Mouse (Mus musculus) stomach, postnatal 0 days (tissue): ENCODE measurements around the gene Igsf8. TPM values are rescaled to one million over a fixed set of nuclear protein-coding genes. Genes with fewer than 3 reads are reported as not detected.

Source experiments
- ATAC-seq: fragments of 200-750 bp; cut with Nextera tagmentation; 2 replicates; pipeline ENCODE4 v1.8.0; 2017; ENCODE audit not compliant: low FRiP score, low TSS enrichment
- DNase-seq: peaks from one replicate; pipeline ENCODE4 v3.0.0-alpha.2; 2016; ENCODE audit warnings: low spot score
- H3K27ac ChIP-seq: fragments of 300-500 bp; sonication (generic); replicated peaks from 2 replicates; pipeline ENCODE4 v1.5.1; 2014; ENCODE audit warnings: mild to moderate bottlenecking, control low read depth
- H3K27me3 ChIP-seq: fragments of 300-500 bp; sonication (generic); 2 replicates; pipeline ENCODE4 v1.6.1; 2014; ENCODE audit warnings: low read length; ENCODE audit not compliant: control insufficient read depth, insufficient read depth
- H3K36me3 ChIP-seq: fragments of 300-500 bp; sonication (generic); 2 replicates; pipeline ENCODE4 v1.6.1; 2014; ENCODE audit warnings: low read length, mixed read lengths; ENCODE audit not compliant: control insufficient read depth, insufficient read depth
- H3K4me1 ChIP-seq: fragments of 300-500 bp; sonication (generic); replicated peaks from 2 replicates; pipeline ENCODE4 v1.6.1; 2014; ENCODE audit warnings: antibody characterized with exemption; ENCODE audit not compliant: control insufficient read depth, insufficient read depth
- H3K4me2 ChIP-seq: fragments of 300-500 bp; sonication (generic); replicated peaks from 2 replicates; pipeline ENCODE4 v1.6.1; 2014; ENCODE audit warnings: low read depth, mild to moderate bottlenecking, control low read depth, moderate library complexity
- H3K4me3 ChIP-seq: fragments of 300-500 bp; sonication (generic); 2 replicates; pipeline ENCODE4 v1.5.1; 2014; ENCODE audit warnings: low read depth, low read length, control low read depth
- H3K9ac ChIP-seq: fragments of 300-500 bp; sonication (generic); 2 replicates; pipeline ENCODE4 v1.6.1; 2014; ENCODE audit warnings: mild to moderate bottlenecking, low read length, control low read depth, mixed read lengths
- H3K9me3 ChIP-seq: fragments of 300-500 bp; sonication (generic); 2 replicates; pipeline ENCODE4 v1.6.1; 2016; ENCODE audit warnings: low read length; ENCODE audit not compliant: control insufficient read depth
- CTCF ChIP-seq: IDR thresholded peaks from 2 replicates; pipeline ENCODE4 v1.5.1; 2016; ENCODE audit warnings: antibody characterized with exemption, low read depth, mild to moderate bottlenecking, moderate library complexity
- EP300 ChIP-seq: optimal IDR thresholded peaks from 2 replicates; pipeline ENCODE3; 2016; ENCODE audit warnings: antibody characterized with exemption
- WGBS: fragments of 180-500 bp; shearing (Covaris S2); extraction: QIAGEN DNeasy Blood & Tissue Kit; methylation state at CpG from one replicate; pipeline ENCODE4 v1.1.7; 2014; 5-methylcytosine and 5-hydroxymethylcytosine counted together
- polyA plus RNA-seq: library from polyadenylated mRNA; unstranded; fragments of >200 nt; fragmentation: Nextera tagmentation; extraction: Ambion mirVana; gene quantifications from 2 replicates; pipeline ENCODE4 v1.2.1, GENCODE M21; 2015

The Igsf8 gene
- polyA plus RNA-seq, 1 experiment from 2014 or later: 19.5 TPM

- 41% methylated on average over 7 of the region's 7 CpGs for WGBS
- DNase-seq: peak; percentile 27
- H3K27ac ChIP-seq: no peak overlapping the region
- H3K36me3 ChIP-seq: no peaks in the 10 kb centered on the region
- H3K9ac ChIP-seq: no peak overlapping the region
- no peak overlapping the region for H3K4me3 ChIP-seq
- ATAC-seq: peak; percentile 68
- H3K27me3 ChIP-seq: no peaks in the 10 kb centered on the region
- no peak for TF ChIP-seq EP300
- no peak for TF ChIP-seq CTCF
- H3K9me3 ChIP-seq: no peaks in the 10 kb centered on the region
- H3K4me1 ChIP-seq: no peaks in the 10 kb centered on the region; the same call in 1 of the 2 replicates
- H3K4me2 ChIP-seq: no peak overlapping the region
These were observed 83.4 kb downstream of the Igsf8 start for GRCm38 (mm10) chr1:172344820-172345219.

DNA sequence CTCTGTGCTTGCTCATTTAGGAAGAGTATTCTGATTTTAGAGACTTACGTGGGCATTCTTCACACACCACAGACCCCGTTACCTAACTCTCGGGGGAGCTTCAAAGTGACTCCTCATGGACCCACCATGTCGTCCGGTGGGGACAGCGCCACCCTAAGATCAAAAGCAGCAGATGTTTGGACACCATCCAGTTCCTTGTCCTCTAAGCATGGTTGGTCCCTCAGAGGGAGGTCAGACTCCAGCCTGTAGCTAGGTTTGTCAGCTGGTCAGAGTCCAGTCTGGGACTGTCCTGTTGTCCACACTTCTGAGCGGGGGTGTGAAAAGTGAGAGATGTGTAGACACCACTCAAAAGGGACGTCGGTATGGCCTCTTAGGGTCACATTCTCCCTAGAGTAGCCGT, 85.3 kb downstream of the Igsf8 start:
- H3K4me2 ChIP-seq: no peak overlapping the region
- H3K27me3 ChIP-seq: no peaks in the 10 kb centered on the region
- no peaks in the 10 kb centered on the region for H3K36me3 ChIP-seq
- no peak overlapping the region for H3K9ac ChIP-seq
- no peak overlapping the region for H3K4me3 ChIP-seq
- TF ChIP-seq EP300 (no peak), CTCF (no peak)
- DNase-seq: no peak
- H3K4me1 ChIP-seq: no peaks in the 10 kb centered on the region; the same call in 1 of the 2 replicates
- no peak overlapping the region for H3K27ac ChIP-seq
- WGBS: 85% methylated on average over 10 of the region's 10 CpGs
- no peak for ATAC-seq
- H3K9me3 ChIP-seq: no peaks in the 10 kb centered on the region

DNA sequence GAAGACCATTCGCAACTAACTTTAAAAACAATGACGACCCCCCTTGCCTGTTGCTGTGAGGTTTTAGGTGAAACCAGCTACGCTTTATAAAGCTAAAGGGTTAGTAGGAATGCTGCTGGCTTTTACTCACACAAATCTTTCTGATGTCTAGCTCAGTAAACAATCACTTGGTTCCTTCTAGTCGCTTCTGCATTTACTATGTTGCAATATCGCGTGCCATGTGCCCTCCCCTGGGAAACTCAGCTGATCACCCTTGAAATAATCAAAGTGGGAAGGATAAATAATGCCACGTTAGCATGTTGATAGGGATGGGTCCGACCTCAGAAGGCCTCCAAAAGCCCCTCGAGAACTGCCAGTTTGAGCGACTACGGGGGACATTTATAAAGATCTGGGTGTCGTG, 85.9 kb downstream of the Igsf8 start:
- TF ChIP-seq EP300: no peak
- TF ChIP-seq CTCF: no peak
- ATAC-seq: no peak
- no peaks in the 10 kb centered on the region; the same call in 1 of the 2 replicates for H3K4me1 ChIP-seq
- 81% methylated on average over 12 of the region's 12 CpGs for WGBS
- no peaks in the 10 kb centered on the region for H3K9me3 ChIP-seq
- no peak overlapping the region for H3K4me3 ChIP-seq
- no peak overlapping the region for H3K4me2 ChIP-seq
- no peak overlapping the region for H3K27ac ChIP-seq
- no peaks in the 10 kb centered on the region for H3K36me3 ChIP-seq
- DNase-seq: no peak
- H3K9ac ChIP-seq: no peak overlapping the region
- no peaks in the 10 kb centered on the region for H3K27me3 ChIP-seq

- WGBS: 67% methylated on average over 5 of the region's 5 CpGs
- H3K27me3 ChIP-seq: no peaks in the 10 kb centered on the region
- TF ChIP-seq EP300 (no peak), CTCF (no peak)
- H3K4me3 ChIP-seq: no peak overlapping the region
- ATAC-seq: no peak
- no peak overlapping the region for H3K9ac ChIP-seq
- no peaks in the 10 kb centered on the region; the same call in 1 of the 2 replicates for H3K4me1 ChIP-seq
- no peak for DNase-seq
- no peaks in the 10 kb centered on the region for H3K9me3 ChIP-seq
- no peak overlapping the region for H3K4me2 ChIP-seq
- H3K27ac ChIP-seq: no peak overlapping the region
- H3K36me3 ChIP-seq: no peaks in the 10 kb centered on the region
These were observed 88.1 kb downstream of the Igsf8 start for GRCm38 (mm10) chr1:172349504-172349903.

DNA sequence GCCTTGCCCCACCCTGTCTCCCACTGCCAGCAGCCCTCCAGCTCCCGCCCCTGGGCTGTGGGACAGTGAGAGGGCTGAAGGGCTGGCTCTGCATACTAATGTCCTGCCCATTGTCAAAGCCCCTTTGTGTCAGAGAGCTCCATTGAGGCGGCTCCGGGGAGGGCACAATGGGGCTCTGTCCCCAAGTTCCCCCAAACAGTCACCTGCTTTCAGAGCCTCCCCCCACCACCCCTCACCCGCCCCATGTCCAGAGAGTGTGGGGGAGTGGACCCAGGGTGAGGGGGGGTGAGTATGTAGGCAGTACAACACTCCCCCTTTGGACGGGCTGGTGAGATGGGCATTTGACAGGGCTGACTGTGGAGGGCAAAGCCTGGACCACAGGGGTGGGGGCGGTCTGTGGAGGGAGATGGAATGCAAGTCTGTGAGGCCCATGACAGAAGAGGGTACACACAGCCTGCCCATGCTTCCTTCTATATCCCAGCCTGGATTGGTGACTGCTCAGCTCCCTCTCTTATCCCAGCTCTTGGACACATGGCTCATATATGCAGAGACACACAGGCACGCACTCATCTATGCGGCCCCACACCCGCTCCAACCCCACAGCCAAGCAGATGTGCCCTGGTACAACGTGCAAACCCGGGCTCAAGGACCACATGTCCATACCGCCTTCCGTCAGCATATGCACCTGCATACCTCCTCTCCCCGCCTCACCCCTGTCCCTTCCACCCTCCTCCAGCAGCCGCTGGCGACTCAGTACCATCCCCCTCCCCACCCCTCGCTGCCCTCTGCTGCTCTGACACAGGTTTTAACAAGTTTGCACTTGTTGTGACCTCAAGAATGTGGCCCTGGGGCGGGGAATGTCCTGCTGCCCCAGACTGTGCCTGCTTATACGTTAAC, 88.7 kb downstream of the Igsf8 start:
- DNase-seq: peak; percentile 52
- H3K27ac ChIP-seq: no peak overlapping the region
- WGBS: 15% methylated on average over 19 of the region's 19 CpGs

GRCm38 (mm10) chr1:172352001-172352400, 90.6 kb downstream of the Igsf8 start:
- ATAC-seq (no peak), DNase-seq (no peak)
- no peak for TF ChIP-seq CTCF
- no peak for TF ChIP-seq EP300
- Histone ChIP-seq H3K4me1 (no peaks in the 10 kb centered on the region; the same call in 1 of the 2 replicates), H3K4me3 (no peak overlapping the region), H3K9ac (no peak overlapping the region), H3K9me3 (no peaks in the 10 kb centered on the region), H3K27me3 (no peaks in the 10 kb centered on the region), H3K27ac (no peak overlapping the region), H3K36me3 (no peaks in the 10 kb centered on the region), H3K4me2 (no peak overlapping the region)
- WGBS: 75% methylated on average over 6 of the region's 6 CpGs

More for the DNA sequence above, 88.7 kb downstream of the Igsf8 start:
- no peak overlapping the region for H3K4me3 ChIP-seq
- no peak overlapping the region for H3K4me2 ChIP-seq
- H3K27me3 ChIP-seq: no peaks in the 10 kb centered on the region
- no peaks in the 10 kb centered on the region; the same call in 1 of the 2 replicates for H3K4me1 ChIP-seq
- no peak overlapping the region for H3K9ac ChIP-seq
- H3K9me3 ChIP-seq: no peaks in the 10 kb centered on the region
- H3K36me3 ChIP-seq: no peaks in the 10 kb centered on the region
- no peak for TF ChIP-seq EP300
- TF ChIP-seq CTCF: no peak
- peak; percentile 57 for ATAC-seq
